Mouse (Mus musculus) liver, embryonic 14.5 days (tissue): ENCODE results near the gene Bmp8a.

Experiments used
- CTCF ChIP-seq: IDR thresholded peaks from 2 replicates; pipeline ENCODE4 v1.5.1; 2016; ENCODE audit warnings: antibody characterized with exemption, low read depth, control low read depth
- EP300 ChIP-seq: IDR thresholded peaks from 2 replicates; pipeline ENCODE4 v1.6.1; 2016; ENCODE audit warnings: antibody characterized with exemption, low read depth

DNA sequence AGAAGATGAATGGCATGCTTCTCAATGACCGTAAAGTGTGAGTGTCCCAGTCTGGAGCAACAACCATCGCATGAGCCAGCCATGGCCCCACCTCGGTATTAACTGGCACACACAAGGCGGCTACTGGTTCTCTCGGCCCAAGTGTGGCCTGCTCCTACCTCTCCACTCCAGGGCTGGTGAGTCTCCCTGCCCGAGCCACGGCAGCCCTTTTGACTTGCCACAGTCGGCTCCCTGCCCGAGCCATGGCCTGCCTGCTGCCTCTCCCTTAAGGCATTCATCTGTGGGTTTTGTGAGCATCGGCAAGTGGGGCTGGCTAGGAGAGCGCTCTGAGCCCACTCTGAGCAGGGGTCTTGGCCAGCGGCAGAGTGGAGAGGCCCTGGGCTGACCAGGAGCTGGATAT lies 54.0 kb downstream of the Bmp8a start:
- TF ChIP-seq CTCF (no peak), EP300 (no peak)
